Mouse (Mus musculus) stomach, embryonic 16.5 days (tissue): Measurements from ENCODE around the gene Ctsc. TPM values are rescaled to one million over a fixed set of nuclear protein-coding genes. Genes with fewer than 3 reads are reported as not detected.

Experiments
- ATAC-seq: fragments of 200-750 bp; cut with Nextera tagmentation; 2 replicates; pipeline ENCODE4 v1.8.0; 2017; ENCODE audit warnings: moderate number of reproducible peaks, moderate TSS enrichment; ENCODE audit not compliant: insufficient read depth, low FRiP score
- H3K27ac ChIP-seq: fragments of 300-500 bp; sonication (generic); 2 replicates; pipeline ENCODE4 v1.5.1; 2014; ENCODE audit warnings: low read length
- H3K27me3 ChIP-seq: fragments of 300-500 bp; sonication (generic); 2 replicates; pipeline ENCODE4 v1.6.1; 2014; ENCODE audit warnings: low read length, control low read depth, mixed read lengths; ENCODE audit not compliant: control insufficient read depth, insufficient read depth
- H3K36me3 ChIP-seq: fragments of 300-500 bp; sonication (generic); 2 replicates; pipeline ENCODE4 v1.6.1; 2014; ENCODE audit warnings: low read length; ENCODE audit not compliant: control insufficient read depth, insufficient read depth
- H3K4me1 ChIP-seq: fragments of 300-500 bp; sonication (generic); 2 replicates; pipeline ENCODE4 v1.6.1; 2014; ENCODE audit warnings: low read length, control low read depth, mixed read lengths; ENCODE audit not compliant: control insufficient read depth, insufficient read depth
- H3K4me2 ChIP-seq: fragments of 300-500 bp; sonication (generic); 2 replicates; pipeline ENCODE4 v1.6.1; 2014; ENCODE audit warnings: low read depth, low read length, mixed read lengths
- H3K4me3 ChIP-seq: fragments of 300-500 bp; sonication (generic); replicated peaks from 2 replicates; pipeline ENCODE4 v1.5.1; 2014; ENCODE audit warnings: mild to moderate bottlenecking, low read length
- H3K9ac ChIP-seq: fragments of 300-500 bp; sonication (generic); 2 replicates; pipeline ENCODE4 v1.6.1; 2014; ENCODE audit warnings: low read length
- H3K9me3 ChIP-seq: fragments of 300-500 bp; sonication (generic); replicated peaks from 2 replicates; pipeline ENCODE4 v1.6.1; 2016; ENCODE audit warnings: low read length, control low read depth; ENCODE audit not compliant: control insufficient read depth
- WGBS: fragments of 180-500 bp; shearing (Covaris S2); extraction: QIAGEN DNeasy Blood & Tissue Kit; methylation state at CpG from one replicate; pipeline ENCODE4 v1.1.7; 2014; 5-methylcytosine and 5-hydroxymethylcytosine counted together
- polyA plus RNA-seq: library from polyadenylated mRNA; unstranded; fragments of >200 nt; fragmentation: Nextera tagmentation; extraction: Ambion mirVana; gene quantifications from 2 replicates; pipeline ENCODE4 v1.2.1, GENCODE M21; 2015

Ctsc gene
- polyA plus RNA-seq, 1 experiment from 2014 or later: 141 TPM

DNA sequence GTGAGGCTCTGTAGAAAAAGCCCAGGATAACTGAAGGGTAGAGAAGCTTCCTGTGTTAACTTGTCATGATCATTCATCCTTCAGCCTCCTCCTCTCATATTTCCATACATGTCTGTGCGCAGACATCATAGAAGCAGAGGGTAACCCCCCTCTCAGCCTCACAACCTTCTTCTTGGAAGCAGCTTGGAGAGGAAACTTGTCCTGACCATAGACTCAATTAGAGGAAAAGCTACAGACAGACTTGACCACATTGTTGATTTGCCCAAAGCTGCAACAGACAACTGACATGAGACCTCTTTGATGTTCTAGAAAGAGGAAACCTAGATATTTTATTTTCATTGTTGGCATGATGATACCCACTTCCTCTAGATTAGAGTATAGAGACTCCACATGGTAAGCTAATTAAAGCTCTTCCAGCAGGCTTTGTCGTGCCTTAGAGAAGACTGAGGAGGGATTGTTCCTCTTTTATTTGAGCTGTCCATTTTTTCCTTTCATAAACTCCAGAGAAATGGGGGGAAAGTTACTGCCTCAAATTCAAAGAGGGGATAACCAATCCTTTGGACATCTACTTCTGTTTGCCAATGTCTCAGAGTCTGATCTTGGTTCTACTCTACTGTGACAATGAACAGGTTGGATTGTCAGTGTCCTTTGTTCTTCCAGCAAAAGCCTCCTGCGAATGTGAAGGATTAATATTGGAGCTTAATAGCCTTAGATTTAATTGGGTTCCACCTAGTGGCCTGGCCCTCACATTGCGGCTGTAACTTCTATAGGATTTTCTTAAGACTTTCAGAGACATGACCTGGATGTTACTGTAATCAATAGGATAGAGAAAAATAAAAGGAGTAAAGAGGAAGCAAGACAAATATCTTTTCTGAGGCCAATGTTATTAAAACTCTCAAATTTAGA, 79.2 kb downstream of the Ctsc start:
- Histone ChIP-seq H3K4me1 (no peaks in the 10 kb centered on the region), H3K36me3 (no peaks in the 10 kb centered on the region), H3K4me2 (no peak overlapping the region), H3K27me3 (no peaks in the 10 kb centered on the region), H3K27ac (no peak overlapping the region), H3K9me3 (no peaks in the 10 kb centered on the region), H3K9ac (no peak overlapping the region), H3K4me3 (no peak overlapping the region)
- no peak for ATAC-seq
- WGBS: 43% methylated on average over 4 of the region's 4 CpGs

DNA sequence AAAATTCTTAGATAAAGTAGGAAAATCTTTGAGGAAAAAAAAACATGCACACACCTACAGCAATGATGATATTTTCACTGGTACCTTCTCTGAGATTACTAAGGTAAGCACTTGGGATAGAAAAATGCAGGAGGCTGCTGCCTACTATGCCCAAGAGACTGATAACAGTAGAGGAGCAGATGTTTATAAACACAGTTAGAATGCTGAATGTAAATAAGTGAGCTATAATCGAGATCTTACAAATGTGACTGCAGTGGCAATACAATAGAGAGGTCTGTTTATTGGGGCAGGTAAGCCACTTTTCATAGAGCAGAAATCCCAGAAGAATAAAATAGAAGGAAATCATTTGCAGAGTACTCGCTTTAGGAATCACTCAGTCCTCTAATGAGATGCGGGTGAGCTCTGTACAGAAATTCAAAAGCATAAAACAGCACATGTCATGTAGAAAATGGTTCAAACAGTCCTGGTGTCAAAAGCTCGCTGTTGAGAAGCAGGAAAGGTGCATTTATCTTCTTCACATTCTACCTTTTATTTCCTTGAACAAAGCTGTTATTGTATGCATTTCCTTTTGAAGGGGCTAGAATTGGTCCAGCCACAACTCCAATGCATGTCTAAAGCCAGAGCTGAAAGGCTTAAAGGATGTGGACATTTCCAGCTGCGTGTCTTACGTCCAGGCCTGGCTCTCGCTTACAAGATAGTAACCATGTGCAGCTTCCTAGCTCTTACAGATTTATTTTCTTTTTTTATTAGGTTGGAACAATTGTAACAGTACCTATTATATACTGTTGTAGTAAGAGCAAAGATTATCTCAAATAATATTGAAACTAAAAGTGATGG, 80.4 kb downstream of the Ctsc start:
- Histone ChIP-seq H3K4me1 (no peaks in the 10 kb centered on the region), H3K9ac (no peak overlapping the region), H3K27me3 (no peaks in the 10 kb centered on the region), H3K4me2 (no peak overlapping the region), H3K36me3 (no peaks in the 10 kb centered on the region), H3K4me3 (no peak overlapping the region), H3K9me3 (no peaks in the 10 kb centered on the region), H3K27ac (no peak overlapping the region)
- WGBS: 55% methylated on average over 7 of the region's 7 CpGs
- no peak for ATAC-seq

Other genes starting within 250 kb of the Ctsc start
- 22.5 and 29.0 TPM in 2 replicates for gene Rab38, start 152.2 kb downstream of the Ctsc start, polyA plus RNA-seq